Mouse (Mus musculus) erythroblast, adult 5-6 weeks (primary cell): ENCODE results near the gene Scamp3. TPM values are rescaled to one million over a fixed set of nuclear protein-coding genes. Genes with fewer than 3 reads are reported as not detected.
"Not testable (repeated sequence)": the region's sequence is repeated elsewhere in the genome, so short reads cannot be mapped to it uniquely, and the experiment has no call there.

Experiments used
- ATAC-seq: replicated peaks from 2 replicates; pipeline ENCODE4 v1.8.0; 2016; ENCODE audit warnings: moderate number of reproducible peaks, mild to moderate bottlenecking, moderate TSS enrichment, inconsistent platforms; ENCODE audit not compliant: poor library complexity, low FRiP score, severe bottlenecking
- total RNA-seq, 2 experiments: library from RNA; stranded (forward) in 1 of 2; stranded (reverse) in 1 of 2; fragments of 150-400 nt in 1 of 2; fragments of 200-764, 138-1000 nt in 1 of 2; gene quantifications; 2 replicates each; pipeline versions ENCODE4 v1.2.3 to v1.2.4; 2015 to 2017; ENCODE audit warnings: low replicate concordance in 2 of 2

The Scamp3 gene
- total RNA-seq, 2 experiments from 2014 or later: 5.8 to 24.0 TPM

GRCm38 (mm10) chr3:89190436-89190835, 13.2 kb downstream of the Scamp3 start:
- no peak for ATAC-seq

GRCm38 (mm10) chr3:89193351-89193750, 16.1 kb downstream of the Scamp3 start:
- ATAC-seq: no peak

GRCm38 (mm10) chr3:89193853-89194252, 16.6 kb downstream of the Scamp3 start:
- no peak for ATAC-seq

GRCm38 (mm10) chr3:89195979-89196877, 19.0 kb downstream of the Scamp3 start:
- peak; percentile 95 for ATAC-seq

GRCm38 (mm10) chr3:89199839-89200238, 22.6 kb downstream of the Scamp3 start:
- no peak for ATAC-seq

GRCm38 (mm10) chr3:89202253-89203141, 25.2 kb downstream of the Scamp3 start, which contains the start of gene Gba:
Gene Gba, plus strand, starts transcription at chr3:89202928.
- ATAC-seq: peak; percentile 89

- ATAC-seq: peak; percentile 24; the same call in 1 of the 2 replicates
These were observed 25.9 kb downstream of the Scamp3 start for GRCm38 (mm10) chr3:89203142-89203514.

- ATAC-seq: no peak
These were observed 28.8 kb downstream of the Scamp3 start for GRCm38 (mm10) chr3:89206079-89206478.

- ATAC-seq: no peak
These were observed 29.4 kb downstream of the Scamp3 start for GRCm38 (mm10) chr3:89206695-89207094.

- no peak for ATAC-seq
These were observed 30.9 kb downstream of the Scamp3 start for GRCm38 (mm10) chr3:89208075-89208657.

GRCm38 (mm10) chr3:89208736-89209135, 31.5 kb downstream of the Scamp3 start:
- ATAC-seq: no peak

- ATAC-seq: no peak
These were observed 32.5 kb downstream of the Scamp3 start for GRCm38 (mm10) chr3:89209731-89210130.

- ATAC-seq: no peak
These were observed 32.9 kb downstream of the Scamp3 start for GRCm38 (mm10) chr3:89210162-89210561.

GRCm38 (mm10) chr3:89210731-89211130, 33.5 kb downstream of the Scamp3 start:
- no peak for ATAC-seq

- peak; percentile 90 for ATAC-seq
These were observed 36.7 kb downstream of the Scamp3 start for GRCm38 (mm10) chr3:89213803-89214530.

GRCm38 (mm10) chr3:89214681-89215411, 37.6 kb downstream of the Scamp3 start, which contains the start of gene Thbs3:
Gene Thbs3, plus strand, starts transcription at chr3:89215180.
- ATAC-seq: no peak

GRCm38 (mm10) chr3:89215853-89216252, 38.6 kb downstream of the Scamp3 start:
- peak; percentile 69 for ATAC-seq

- not testable (repeated sequence) for ATAC-seq
These were observed 39.1 kb downstream of the Scamp3 start for GRCm38 (mm10) chr3:89216407-89216806.

GRCm38 (mm10) chr3:89218271-89218670, 41.0 kb downstream of the Scamp3 start:
- no peak for ATAC-seq
